8 mouse cellular contexts compared by ENCODE assay signal in the genomic region with DNA sequence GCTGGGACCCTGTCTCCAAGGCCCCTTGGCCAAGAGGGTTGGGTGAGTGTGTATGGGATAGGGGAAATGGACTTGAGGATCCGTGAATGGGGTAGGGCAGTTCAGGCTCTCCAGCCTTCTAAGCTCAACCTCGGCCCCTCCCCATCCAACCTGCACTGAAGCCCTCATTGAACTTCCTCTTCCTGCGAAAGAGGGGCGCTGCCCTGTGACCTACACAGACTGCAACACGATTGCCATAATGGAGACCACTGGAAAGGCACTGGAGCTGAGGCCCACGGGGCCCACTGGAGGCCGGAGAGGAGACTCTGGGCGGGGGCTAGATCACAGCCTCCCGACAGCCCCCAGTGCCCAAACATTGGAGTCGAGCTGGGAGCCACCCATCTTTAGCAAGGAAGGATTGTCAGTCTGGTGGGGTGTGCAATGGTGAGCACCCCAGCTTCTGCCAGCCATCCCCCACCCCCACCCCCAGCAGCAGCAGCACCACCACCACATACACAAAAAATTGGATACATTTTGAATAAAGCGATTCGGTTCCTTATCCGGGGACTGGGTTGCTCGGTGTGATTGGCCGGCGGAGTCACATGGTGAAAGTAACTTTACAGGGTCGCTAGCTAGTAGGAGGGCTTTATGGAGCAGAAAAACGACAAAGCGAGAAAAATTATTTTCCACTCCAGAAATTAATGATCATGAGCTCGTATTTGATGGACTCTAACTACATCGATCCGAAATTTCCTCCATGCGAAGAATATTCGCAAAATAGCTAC. TPM values are rescaled to one million over a fixed set of nuclear protein-coding genes. Genes with fewer than 3 reads are reported as not detected.
A peak's percentile ranks its signal among the peaks of the same experiment; 100 is the strongest.
DNase-seq lines count a peak whose midpoint lies in the region; ATAC-seq lines count a peak whose summit lies in the region.

No protein-coding gene starts in this region.

- H3K9ac ChIP-seq in forebrain, embryonic 12.5 days: no peak overlapping the region
- no peak overlapping the region for H3K9ac ChIP-seq in forebrain, embryonic 14.5 days (ENCODE audit: low read length)
- peak overlapping the region; percentile 35; the same call in 1 of the 2 replicates for H3K9ac ChIP-seq in limb, embryonic 13.5 days

- no peak for DNase-seq in forebrain, embryonic 14.5 days (ENCODE audit: low spot score)
- DNase-seq in retina, embryonic 14.5 days (ENCODE audit: low spot score): peak; percentile 25
- DNase-seq in retina, postnatal 1 day: no peak
- no peak for DNase-seq in cerebellum, adult 11-12 months
- no peak for DNase-seq in cerebellum, postnatal 25 days
- no peak for DNase-seq in thymus, postnatal 25 days

- peaks cover 93% of the 10 kb centered on the region for H3K27me3 ChIP-seq in forebrain, embryonic 12.5 days
- peaks cover 95% of the 10 kb centered on the region for H3K27me3 ChIP-seq in forebrain, embryonic 14.5 days (replicated peaks; ENCODE audit: control insufficient read depth, insufficient read depth, low read length)
- peaks cover 97% of the 10 kb centered on the region for H3K27me3 ChIP-seq in limb, embryonic 13.5 days

- ATAC-seq in forebrain, embryonic 12.5 days (ENCODE audit: low FRiP score): no peak
- no peak for ATAC-seq in forebrain, embryonic 14.5 days
- ATAC-seq in limb, embryonic 13.5 days (ENCODE audit: low FRiP score, low read depth): no peak; the same call in 1 of the 2 replicates

- no peaks in the 10 kb centered on the region for H3K9me3 ChIP-seq in forebrain, embryonic 12.5 days
- H3K9me3 ChIP-seq in forebrain, embryonic 14.5 days (replicated peaks; ENCODE audit: control insufficient read depth, low read length): no peaks in the 10 kb centered on the region
- H3K9me3 ChIP-seq in limb, embryonic 13.5 days: no peaks in the 10 kb centered on the region

- H3K27ac ChIP-seq in forebrain, embryonic 12.5 days: no peak overlapping the region
- no peak overlapping the region for H3K27ac ChIP-seq in forebrain, embryonic 14.5 days (ENCODE audit: low read depth, low read length)
- no peak overlapping the region for H3K27ac ChIP-seq in limb, embryonic 13.5 days

- WGBS in forebrain, embryonic 12.5 days: under 1% methylated on average over 24 of the region's 24 CpGs
- 1% methylated on average over 24 of the region's 24 CpGs for WGBS in forebrain, embryonic 14.5 days
- WGBS in limb, embryonic 13.5 days: 3% methylated on average over 24 of the region's 24 CpGs

- peak overlapping the region; percentile 5; the same call in 1 of the 2 replicates for H3K4me3 ChIP-seq in forebrain, embryonic 12.5 days (replicated peaks)
- H3K4me3 ChIP-seq in forebrain, embryonic 14.5 days (ENCODE audit: low read depth, low read length): no peak overlapping the region
- H3K4me3 ChIP-seq in limb, embryonic 13.5 days: peak overlapping the region; percentile 39

- H3K4me1 ChIP-seq in forebrain, embryonic 12.5 days: 0 out of 2 replicates have a peak, but pooled peaks cover 4% of the 10 kb centered on the region
- no peaks in the 10 kb centered on the region for H3K4me1 ChIP-seq in forebrain, embryonic 14.5 days (ENCODE audit: control insufficient read depth, insufficient read depth, low read length)
- H3K4me1 ChIP-seq in limb, embryonic 13.5 days: peaks cover 23% of the 10 kb centered on the region

- H3K36me3 ChIP-seq in forebrain, embryonic 12.5 days (replicated peaks): no peaks in the 10 kb centered on the region
- H3K36me3 ChIP-seq in forebrain, embryonic 14.5 days (ENCODE audit: control insufficient read depth, insufficient read depth, low read length): no peaks in the 10 kb centered on the region
- no peaks in the 10 kb centered on the region for H3K36me3 ChIP-seq in limb, embryonic 13.5 days

- no peak overlapping the region for H3K4me2 ChIP-seq in forebrain, embryonic 12.5 days
- H3K4me2 ChIP-seq in forebrain, embryonic 14.5 days (ENCODE audit: low read length): no peak overlapping the region
- H3K4me2 ChIP-seq in limb, embryonic 13.5 days (replicated peaks): peak overlapping the region; percentile 61

RNA-seq across cellular contexts. Expression of a gene that starts 15.5 kb away (rescaled TPM):
- polyA plus RNA-seq in forebrain, embryonic 12.5 days (2016; fragmentation: Nextera tagmentation; extraction: Ambion mirVana): not detected in 2 replicates
- not detected in 2 replicates for polyA plus RNA-seq in forebrain, embryonic 14.5 days (2014; fragmentation: Nextera tagmentation; extraction: Ambion mirVana)
- polyA plus RNA-seq in limb, embryonic 13.5 days (2015; fragmentation: Nextera tagmentation; extraction: Ambion mirVana): 4.8 and 4.9 TPM in 2 replicates

RNA-seq across cellular contexts. Expression of a gene that starts 36.2 kb away (rescaled TPM):
- polyA plus RNA-seq in forebrain, embryonic 12.5 days (2016; fragmentation: Nextera tagmentation; extraction: Ambion mirVana): not detected in 2 replicates
- not detected in 2 replicates for polyA plus RNA-seq in forebrain, embryonic 14.5 days (2014; fragmentation: Nextera tagmentation; extraction: Ambion mirVana)
- 2.5 and 2.8 TPM in 2 replicates for polyA plus RNA-seq in limb, embryonic 13.5 days (2015; fragmentation: Nextera tagmentation; extraction: Ambion mirVana)

RNA-seq across cellular contexts. Expression of a gene that starts 43.8 kb away (rescaled TPM):
- not detected in 2 replicates for polyA plus RNA-seq in forebrain, embryonic 12.5 days (2016; fragmentation: Nextera tagmentation; extraction: Ambion mirVana)
- not detected in 2 replicates for polyA plus RNA-seq in forebrain, embryonic 14.5 days (2014; fragmentation: Nextera tagmentation; extraction: Ambion mirVana)
- 2.7 and 3.0 TPM in 2 replicates for polyA plus RNA-seq in limb, embryonic 13.5 days (2015; fragmentation: Nextera tagmentation; extraction: Ambion mirVana)

RNA-seq across cellular contexts. Expression of a gene that starts 58.0 kb away (rescaled TPM):
- not detected in 2 replicates for polyA plus RNA-seq in forebrain, embryonic 12.5 days (2016; fragmentation: Nextera tagmentation; extraction: Ambion mirVana)
- polyA plus RNA-seq in forebrain, embryonic 14.5 days (2014; fragmentation: Nextera tagmentation; extraction: Ambion mirVana): not detected in 2 replicates
- polyA plus RNA-seq in limb, embryonic 13.5 days (2015; fragmentation: Nextera tagmentation; extraction: Ambion mirVana): 1.7 and 2.1 TPM in 2 replicates
